Mouse (Mus musculus) lung, adult 2 months (tissue): ENCODE measurements around the gene Csf1.

Experiments used
- CTCF ChIP-seq: fragments of 200-500 bp; IDR thresholded peaks from 2 replicates; pipeline ENCODE4 v1.5.1; 2011; ENCODE audit warnings: mild to moderate bottlenecking, low read length, control low read depth; ENCODE audit not compliant: insufficient read depth
- POLR2A ChIP-seq: fragments of 200-500 bp; IDR thresholded peaks from 2 replicates; pipeline ENCODE4 v1.6.1; 2011; ENCODE audit warnings: low read depth, mild to moderate bottlenecking, control low read depth, low read length, borderline replicate concordance; ENCODE audit errors: extremely low read depth

DNA sequence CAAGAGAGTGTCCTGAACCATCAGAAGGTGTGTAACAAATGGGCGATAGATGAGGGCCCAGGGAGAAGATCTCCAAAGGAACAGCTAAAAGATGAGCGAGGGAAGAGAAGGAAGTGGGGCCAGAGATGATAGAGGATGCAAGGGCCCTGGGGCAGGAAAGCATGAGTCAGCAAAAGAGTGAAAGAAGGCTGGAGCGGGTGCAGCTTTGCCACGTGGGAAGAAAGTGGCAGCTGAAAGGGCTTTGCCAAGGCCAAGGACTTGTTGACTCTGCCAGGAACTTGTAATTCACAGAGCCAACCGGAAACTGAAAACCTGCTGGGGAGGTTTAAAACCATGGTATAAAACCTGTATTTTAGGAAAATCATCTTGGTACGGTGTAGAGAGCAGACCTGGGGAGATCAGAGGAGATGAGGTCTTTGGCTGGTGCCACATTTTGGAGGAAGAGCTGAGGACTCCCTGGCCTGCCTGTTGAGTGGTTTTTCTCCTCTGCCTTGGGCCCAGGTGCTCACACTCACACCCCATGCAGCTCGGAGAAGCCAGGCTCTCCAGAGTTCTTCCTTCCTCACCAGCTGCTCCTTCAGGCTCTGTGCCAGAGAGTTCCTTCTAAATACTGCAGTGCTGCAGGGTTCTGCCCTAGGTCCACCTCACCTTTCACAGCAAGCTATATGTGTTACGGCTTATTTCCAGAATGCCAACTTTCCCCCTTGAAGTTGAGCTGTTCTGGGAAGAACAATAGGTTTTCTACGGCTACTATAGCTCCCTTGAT, 9.3 kb downstream of the Csf1 start:
- TF ChIP-seq POLR2A, result no peak
- no peak for TF ChIP-seq CTCF
